Mouse (Mus musculus) right cerebral cortex, adult 18-20 months (tissue): ENCODE results near the gene Sec13.
A peak's percentile ranks its signal among the peaks of the same experiment; 100 is the strongest.

ENCODE experiments used
- DNase-seq: peaks from one replicate; pipeline ENCODE4 v3.0.0; 2022; ENCODE audit warnings: mixed read lengths

Gene Sec13

GRCm38 (mm10) chr6:113697222-113698205 lies 43.0 kb downstream of the Sec13 start:
- peak; percentile 19 for DNase-seq

DNA sequence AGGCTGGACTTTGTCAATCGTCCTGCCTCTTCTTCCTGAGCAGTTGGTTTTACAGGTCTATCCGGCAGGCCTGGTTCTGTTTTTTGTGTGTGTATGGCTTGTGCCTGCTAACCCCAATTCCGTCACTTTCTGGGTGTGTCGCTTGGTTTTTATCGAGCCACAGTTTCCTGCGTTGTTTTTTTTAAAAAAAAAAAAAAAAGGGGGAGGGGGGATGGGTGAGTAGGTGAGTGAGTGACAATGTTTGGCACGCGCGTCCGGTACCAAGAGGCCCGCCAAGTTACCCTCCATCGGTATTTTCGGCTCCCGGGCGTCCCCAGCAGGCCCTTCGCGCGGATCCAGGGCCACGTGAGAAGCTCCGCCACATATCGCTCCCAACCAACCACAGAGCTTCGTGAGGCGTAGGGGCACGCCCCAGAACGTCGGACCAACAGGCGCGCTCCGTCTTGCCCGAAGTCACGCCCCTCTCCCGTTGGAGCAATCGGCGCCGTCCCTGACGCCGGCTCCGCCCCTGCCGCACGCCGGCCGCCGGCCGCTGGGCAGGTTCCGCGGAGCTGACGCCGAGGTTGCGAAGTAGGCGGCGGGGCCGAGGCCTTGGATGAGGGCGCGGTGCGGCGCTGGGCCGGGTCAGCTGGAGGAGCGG lies 43.8 kb downstream of the Sec13 start, which contains the start of gene Tatdn2:
TSS of gene Tatdn2 (plus strand) at position 469 of the 640 bp plus-strand sequence.
- peak; percentile 99 for DNase-seq

DNA sequence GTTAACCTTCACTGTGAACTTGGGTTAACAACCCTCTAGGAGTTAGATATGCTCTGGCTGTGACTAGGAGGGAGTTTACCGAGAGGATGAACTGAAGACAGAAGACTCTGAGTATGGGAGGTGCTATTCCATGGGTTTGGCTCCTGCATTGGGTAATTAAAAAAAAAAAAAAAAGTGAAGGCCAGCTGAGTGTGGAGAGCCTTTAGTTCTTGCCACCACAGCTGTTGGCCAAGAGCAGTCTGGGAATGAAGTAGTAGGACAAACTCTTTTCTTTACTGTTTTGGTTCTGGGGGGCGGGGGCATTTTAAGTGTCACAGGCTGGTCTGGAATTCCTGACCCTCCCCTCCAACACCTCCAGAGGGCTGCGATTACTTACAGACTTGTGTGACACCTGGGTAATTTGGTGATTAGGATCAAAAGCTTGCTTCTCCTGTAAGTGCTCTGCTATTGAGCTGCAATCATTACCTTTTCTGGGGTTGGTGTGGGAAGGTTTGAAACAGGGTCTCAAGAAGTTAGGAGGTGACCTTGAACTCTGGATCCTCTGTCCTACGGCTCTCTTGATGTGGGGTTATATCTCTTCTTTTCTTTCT lies 44.7 kb downstream of the Sec13 start:
- DNase-seq: no peak

- no peak for DNase-seq
These were observed 45.3 kb downstream of the Sec13 start for GRCm38 (mm10) chr6:113695203-113695602.

- no peak for DNase-seq
These were observed 47.2 kb downstream of the Sec13 start for GRCm38 (mm10) chr6:113693377-113693776.

GRCm38 (mm10) chr6:113692661-113693133 lies 47.8 kb downstream of the Sec13 start:
- DNase-seq: no peak

GRCm38 (mm10) chr6:113691084-113691462 lies 49.5 kb downstream of the Sec13 start:
- DNase-seq: no peak

DNA sequence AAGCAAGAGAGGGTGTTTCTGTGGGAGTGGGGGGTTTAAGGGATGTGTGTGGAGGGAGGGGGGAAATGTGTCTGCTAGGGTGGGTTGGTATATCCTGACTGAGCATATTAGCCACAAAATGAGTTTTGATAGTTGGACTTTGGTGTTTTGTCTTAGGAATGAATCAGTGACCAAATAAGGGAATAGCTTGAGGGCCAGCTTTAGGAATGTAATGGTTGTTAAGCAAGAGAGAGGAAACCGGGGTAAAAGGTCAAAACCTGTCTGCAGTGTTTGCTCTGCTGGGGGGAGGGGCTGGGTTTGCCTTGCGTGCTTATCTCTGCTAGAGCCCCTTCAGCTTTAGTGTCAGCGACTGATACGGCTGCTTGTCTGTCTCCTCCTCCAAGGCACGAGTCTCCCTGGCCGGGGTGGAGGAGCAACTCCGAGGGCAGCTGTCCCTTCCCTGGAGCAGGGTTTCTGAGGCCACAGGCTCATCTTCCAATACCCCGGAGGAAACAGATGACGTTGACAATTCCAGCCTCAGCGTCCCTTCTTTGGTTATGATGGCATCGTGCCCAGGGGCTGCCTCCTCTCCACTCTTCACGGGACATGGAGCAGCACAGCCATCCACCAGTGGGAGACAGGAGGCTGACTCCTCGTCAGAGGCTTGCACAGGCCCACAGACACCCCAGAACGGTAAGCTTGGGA lies 50.0 kb downstream of the Sec13 start:
- no peak for DNase-seq

- no peak for DNase-seq
These were observed 50.5 kb downstream of the Sec13 start for GRCm38 (mm10) chr6:113690008-113690399.

DNA sequence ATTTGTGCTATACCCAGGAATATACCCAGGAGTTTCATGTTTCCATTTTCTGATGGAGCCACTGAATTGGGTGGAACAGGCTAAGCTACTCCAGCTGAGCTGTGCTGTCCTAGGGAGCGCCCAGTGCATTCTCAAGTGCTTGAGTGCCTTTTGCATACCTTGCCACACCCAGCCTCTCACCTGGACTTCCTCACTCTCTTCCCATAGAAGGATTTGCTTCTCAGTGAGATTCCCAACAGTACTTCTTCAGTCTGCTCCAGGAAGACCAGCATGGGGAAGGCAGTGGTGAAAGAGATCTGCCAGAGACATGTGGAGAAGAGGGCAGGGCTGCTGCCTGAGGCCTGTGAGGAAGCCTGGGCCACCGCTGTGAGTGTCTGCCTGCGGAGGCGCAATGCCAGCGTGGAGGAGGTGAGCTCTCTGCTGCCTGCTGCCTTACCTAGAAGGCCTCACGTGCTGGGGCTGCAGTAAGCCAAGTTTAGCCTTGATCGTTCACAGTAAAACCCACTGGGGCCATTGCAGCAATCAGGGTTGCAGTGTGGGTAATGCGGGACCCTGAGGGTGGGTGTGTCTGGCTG lies 53.9 kb downstream of the Sec13 start:
- DNase-seq: peak; percentile 22

- no peak for DNase-seq
These were observed 57.3 kb downstream of the Sec13 start for GRCm38 (mm10) chr6:113683081-113683825.

DNA sequence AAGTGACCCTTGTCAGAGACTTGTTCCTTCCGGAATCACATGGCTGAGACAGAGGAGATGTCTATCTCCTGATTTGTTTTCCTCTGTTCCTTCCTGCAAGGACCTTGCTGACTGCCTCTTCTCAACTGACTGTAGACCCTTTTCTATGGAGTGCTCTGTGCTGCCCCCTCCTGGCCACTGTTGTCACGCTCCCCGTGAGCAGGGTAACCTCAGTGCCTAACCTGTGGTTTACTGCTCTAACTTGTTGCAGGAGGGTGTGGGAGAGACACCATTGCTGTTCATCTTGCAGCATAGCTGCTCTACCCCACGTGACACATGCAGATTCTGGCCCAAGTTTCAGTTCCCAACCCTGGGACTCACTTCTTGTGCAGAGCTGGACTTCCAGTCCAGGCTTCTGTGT lies 59.3 kb downstream of the Sec13 start:
- DNase-seq: peak; percentile 70

DNA sequence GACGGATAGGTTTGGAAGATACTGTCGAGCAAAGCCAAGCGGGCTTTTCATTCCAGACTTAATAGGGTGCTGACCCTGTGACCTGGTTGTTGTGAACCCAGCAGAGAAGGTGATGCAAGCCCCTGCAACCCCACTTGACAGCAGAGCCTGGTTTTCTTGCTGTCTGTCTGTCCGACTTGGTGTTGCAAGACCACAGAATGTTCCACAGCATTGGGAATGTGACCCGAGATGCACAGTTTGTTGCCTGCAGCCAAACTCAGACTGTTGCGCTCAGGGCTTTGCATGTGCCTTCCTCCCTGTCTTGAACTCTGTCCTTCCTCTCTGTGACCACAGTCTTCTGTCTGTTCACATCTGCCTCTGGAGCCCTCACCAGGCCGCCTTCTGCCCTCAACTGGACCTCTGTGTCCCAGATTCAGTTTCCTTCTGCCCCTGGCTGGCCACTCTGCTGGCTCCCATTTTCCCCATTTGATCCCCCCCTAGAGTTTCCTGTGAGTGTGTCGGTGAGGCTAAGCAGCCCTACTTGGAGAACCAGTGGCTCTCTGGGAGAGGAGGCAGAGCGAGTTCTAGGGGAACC lies 60.5 kb downstream of the Sec13 start:
- no peak for DNase-seq

GRCm38 (mm10) chr6:113678246-113679012 lies 62.1 kb downstream of the Sec13 start:
- DNase-seq: no peak
